Mouse (Mus musculus) megakaryocyte, adult 5-6 weeks (primary cell): ENCODE data around the gene Fbl. TPM values are rescaled to one million over a fixed set of nuclear protein-coding genes. Genes with fewer than 3 reads are reported as not detected.

ENCODE experiments used
- total RNA-seq, 2 experiments: library from RNA; stranded (forward) in 1 of 2; stranded (reverse) in 1 of 2; fragments of 153-499, 151-499 nt in 1 of 2; fragments of 221-1000, 200-1000 nt in 1 of 2; gene quantifications; 2 replicates each; pipeline versions ENCODE4 v1.2.3 to v1.2.4; 2015 to 2017

The Fbl gene
- total RNA-seq, 2 experiments from 2014 or later = 75.0 to 88.7 TPM

Other genes starting within 250 kb of the Fbl start
- gene Zfp974, start 240.2 kb upstream of the Fbl start, total RNA-seq (2015) = 4.1 and 4.6 TPM in 2 replicates
- gene Zfp974, start 240.2 kb upstream of the Fbl start, total RNA-seq (2017) = 4.2 and 5.8 TPM in 2 replicates
- 13.1 and 15.9 TPM in 2 replicates for gene Zfp780b, start 190.5 kb upstream of the Fbl start, total RNA-seq (2015)
- 10.6 and 14.1 TPM in 2 replicates for gene Zfp780b, start 190.5 kb upstream of the Fbl start, total RNA-seq (2017)
- 2.5 and 2.7 TPM in 2 replicates for gene Zfp850, start 155.6 kb upstream of the Fbl start, total RNA-seq (2015)
- 2.8 and 4.5 TPM in 2 replicates for gene Zfp850, start 155.6 kb upstream of the Fbl start, total RNA-seq (2017)
- 103 and 114 TPM in 2 replicates for gene Psmc4, start 119.6 kb upstream of the Fbl start, total RNA-seq (2015)
- gene Psmc4, start 119.6 kb upstream of the Fbl start, total RNA-seq (2017) = 107 and 110 TPM in 2 replicates
- not detected in 2 replicates for gene Fcgbp, start 98.5 kb upstream of the Fbl start, total RNA-seq (2015)
- gene Fcgbp, start 98.5 kb upstream of the Fbl start, total RNA-seq (2017) = not detected in 2 replicates
- not detected in 2 replicates for gene 9530053A07Rik, start 40.2 kb upstream of the Fbl start, total RNA-seq (2015)
- 0.04 TPM in 1 of 2 replicates, not detected in the other for gene 9530053A07Rik, start 40.2 kb upstream of the Fbl start, total RNA-seq (2017)
- 3.0 and 3.5 TPM in 2 replicates for gene Dyrk1b, start 9.8 kb downstream of the Fbl start, total RNA-seq (2015)
- gene Dyrk1b, start 9.8 kb downstream of the Fbl start, total RNA-seq (2017) = 2.7 and 5.3 TPM in 2 replicates
- gene Eid2, start 98.2 kb downstream of the Fbl start, total RNA-seq (2015) = 0.68 and 1.1 TPM in 2 replicates
- 0.40 and 0.57 TPM in 2 replicates for gene Eid2, start 98.2 kb downstream of the Fbl start, total RNA-seq (2017)
- gene Eid2b, start 108.0 kb downstream of the Fbl start, total RNA-seq (2015) = 3.6 and 5.8 TPM in 2 replicates
- 2.9 and 3.0 TPM in 2 replicates for gene Eid2b, start 108.0 kb downstream of the Fbl start, total RNA-seq (2017)
- not detected in 2 replicates for gene Selenov, start 121.5 kb downstream of the Fbl start, total RNA-seq (2015)
- gene Selenov, start 121.5 kb downstream of the Fbl start, total RNA-seq (2017) = not detected in 2 replicates
- not detected in 2 replicates for gene Dll3, start 132.5 kb downstream of the Fbl start, total RNA-seq (2015)
- not detected in 2 replicates for gene Dll3, start 132.5 kb downstream of the Fbl start, total RNA-seq (2017)
- 19.5 and 26.2 TPM in 2 replicates for gene Timm50, start 142.4 kb downstream of the Fbl start, total RNA-seq (2015)
- 19.7 and 22.1 TPM in 2 replicates for gene Timm50, start 142.4 kb downstream of the Fbl start, total RNA-seq (2017)
- 47.1 and 56.8 TPM in 2 replicates for gene Supt5, start 169.0 kb downstream of the Fbl start, total RNA-seq (2015)
- gene Supt5, start 169.0 kb downstream of the Fbl start, total RNA-seq (2017) = 61.2 and 67.5 TPM in 2 replicates
- 2,258 and 2,353 TPM in 2 replicates for gene Rps16, start 180.9 kb downstream of the Fbl start, total RNA-seq (2015)
- 250 and 448 TPM in 2 replicates for gene Rps16, start 180.9 kb downstream of the Fbl start, total RNA-seq (2017)
- gene Plekhg2, start 202.9 kb downstream of the Fbl start, total RNA-seq (2015) = 11.5 and 15.2 TPM in 2 replicates
- 6.1 and 6.3 TPM in 2 replicates for gene Plekhg2, start 202.9 kb downstream of the Fbl start, total RNA-seq (2017)
- 350 and 368 TPM in 2 replicates for gene Zfp36, start 210.5 kb downstream of the Fbl start, total RNA-seq (2015)
- gene Zfp36, start 210.5 kb downstream of the Fbl start, total RNA-seq (2017) = 118 and 143 TPM in 2 replicates
- gene Med29, start 223.0 kb downstream of the Fbl start, total RNA-seq (2015) = 14.7 and 15.4 TPM in 2 replicates
- 9.0 and 9.4 TPM in 2 replicates for gene Med29, start 223.0 kb downstream of the Fbl start, total RNA-seq (2017)
- gene Paf1, start 223.2 kb downstream of the Fbl start, total RNA-seq (2015) = 42.1 and 46.8 TPM in 2 replicates
- 129 and 153 TPM in 2 replicates for gene Paf1, start 223.2 kb downstream of the Fbl start, total RNA-seq (2017)